Mouse (Mus musculus) embryonic facial prominence, embryonic 14.5 days (tissue): ENCODE measurements around the gene Mgat5b. TPM values are rescaled to one million over a fixed set of nuclear protein-coding genes. Genes with fewer than 3 reads are reported as not detected.

Experiments used
- ATAC-seq: fragments of 200-750 bp; cut with Nextera tagmentation; 2 replicates; pipeline ENCODE4 v1.8.0; 2017; ENCODE audit warnings: low read depth, moderate number of reproducible peaks, moderate TSS enrichment
- DNase-seq: peaks from one replicate; pipeline ENCODE4 v3.0.0-alpha.2; 2015; ENCODE audit warnings: low spot score
- H3K27ac ChIP-seq: fragments of 300-500 bp; sonication (generic); replicated peaks from 2 replicates; pipeline ENCODE4 v1.5.1; 2014; ENCODE audit warnings: low read depth, mild to moderate bottlenecking, low read length, moderate library complexity
- H3K27me3 ChIP-seq: fragments of 300-500 bp; sonication (generic); replicated peaks from 2 replicates; pipeline ENCODE4 v1.6.1; 2014; ENCODE audit warnings: low read length; ENCODE audit not compliant: control insufficient read depth, insufficient read depth
- H3K36me3 ChIP-seq: fragments of 300-500 bp; sonication (generic); 2 replicates; pipeline ENCODE4 v1.6.1; 2014; ENCODE audit warnings: low read length, mixed read lengths; ENCODE audit not compliant: control insufficient read depth, insufficient read depth
- H3K4me1 ChIP-seq: fragments of 300-500 bp; sonication (generic); 2 replicates; pipeline ENCODE4 v1.6.1; 2014; ENCODE audit warnings: antibody characterized with exemption, low read length; ENCODE audit not compliant: control insufficient read depth, insufficient read depth
- H3K4me2 ChIP-seq: fragments of 300-500 bp; sonication (generic); 2 replicates; pipeline ENCODE4 v1.6.1; 2014; ENCODE audit warnings: low read depth, mild to moderate bottlenecking, low read length, moderate library complexity, mixed read lengths
- H3K4me3 ChIP-seq: fragments of 300-500 bp; sonication (generic); 2 replicates; pipeline ENCODE4 v1.5.1; 2014; ENCODE audit warnings: low read depth, mild to moderate bottlenecking, low read length
- H3K9ac ChIP-seq: fragments of 300-500 bp; sonication (generic); 2 replicates; pipeline ENCODE4 v1.6.1; 2014; ENCODE audit warnings: low read depth, mild to moderate bottlenecking, low read length, moderate library complexity, mixed read lengths
- H3K9me3 ChIP-seq: fragments of 300-500 bp; sonication (generic); 2 replicates; pipeline ENCODE4 v1.6.1; 2016; ENCODE audit warnings: low read length; ENCODE audit not compliant: control insufficient read depth
- WGBS: fragments of 180-500 bp; shearing (Covaris S2); extraction: QIAGEN DNeasy Blood & Tissue Kit; methylation state at CpG from one replicate; pipeline ENCODE4 v1.1.7; 2014; 5-methylcytosine and 5-hydroxymethylcytosine counted together
- polyA plus RNA-seq: library from polyadenylated mRNA; unstranded; fragments of >200 nt; fragmentation: Nextera tagmentation; extraction: Ambion mirVana; gene quantifications from 2 replicates; pipeline ENCODE4 v1.2.1, GENCODE M21; 2014

Gene Mgat5b
- polyA plus RNA-seq, 1 experiment from 2014 or later: 1.1 TPM

DNA sequence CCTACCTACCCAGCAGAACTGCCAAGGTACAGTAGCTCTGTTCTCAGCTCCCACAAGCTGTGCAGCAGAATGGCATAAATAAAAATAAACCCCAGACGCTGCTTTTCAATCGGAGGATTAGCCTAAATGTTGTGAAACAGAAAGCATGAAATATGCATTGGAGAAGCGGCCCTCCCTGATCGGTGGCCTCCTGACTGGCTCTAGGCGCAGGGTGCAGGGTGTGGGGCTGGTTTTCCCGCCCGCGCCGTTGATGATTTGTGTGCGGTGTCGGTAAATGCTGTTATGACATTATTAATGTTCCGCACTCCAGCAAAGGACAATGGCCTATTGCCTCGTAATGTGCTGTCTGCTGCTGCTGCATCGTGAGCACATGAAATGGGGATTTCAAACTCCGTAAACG is 5.1 kb upstream of the Mgat5b start:
- Histone ChIP-seq H3K9me3 (no peaks in the 10 kb centered on the region), H3K36me3 (no peaks in the 10 kb centered on the region), H3K27ac (no peak overlapping the region), H3K27me3 (peaks cover 27% of the 10 kb centered on the region), H3K9ac (no peak overlapping the region), H3K4me3 (no peak overlapping the region), H3K4me1 (no peaks in the 10 kb centered on the region), H3K4me2 (no peak overlapping the region)
- ATAC-seq (no peak), DNase-seq (no peak)
- 62% methylated on average over 16 of the region's 16 CpGs for WGBS

GRCm38 (mm10) chr11:116914267-116914885 is 4.3 kb upstream of the Mgat5b start:
- Histone ChIP-seq H3K4me2 (no peak overlapping the region), H3K36me3 (no peaks in the 10 kb centered on the region), H3K9me3 (no peaks in the 10 kb centered on the region), H3K4me1 (no peaks in the 10 kb centered on the region; the same call in 1 of the 2 replicates), H3K9ac (no peak overlapping the region), H3K27ac (no peak overlapping the region), H3K4me3 (no peak overlapping the region), H3K27me3 (peaks cover 33% of the 10 kb centered on the region)
- WGBS: 69% methylated on average over 5 of the region's 5 CpGs
- DNase-seq: no peak
- ATAC-seq: no peak

- Histone ChIP-seq H3K9me3 (no peaks in the 10 kb centered on the region), H3K27me3 (peaks cover 42% of the 10 kb centered on the region), H3K9ac (no peak overlapping the region), H3K27ac (no peak overlapping the region), H3K36me3 (no peaks in the 10 kb centered on the region), H3K4me1 (no peaks in the 10 kb centered on the region; the same call in 1 of the 2 replicates), H3K4me3 (no peak overlapping the region), H3K4me2 (no peak overlapping the region)
- WGBS: 95% methylated on average over 3 of the region's 3 CpGs
- ATAC-seq: no peak
- no peak for DNase-seq
Measured at GRCm38 (mm10) chr11:116915241-116915640, 3.4 kb upstream of the Mgat5b start.

DNA sequence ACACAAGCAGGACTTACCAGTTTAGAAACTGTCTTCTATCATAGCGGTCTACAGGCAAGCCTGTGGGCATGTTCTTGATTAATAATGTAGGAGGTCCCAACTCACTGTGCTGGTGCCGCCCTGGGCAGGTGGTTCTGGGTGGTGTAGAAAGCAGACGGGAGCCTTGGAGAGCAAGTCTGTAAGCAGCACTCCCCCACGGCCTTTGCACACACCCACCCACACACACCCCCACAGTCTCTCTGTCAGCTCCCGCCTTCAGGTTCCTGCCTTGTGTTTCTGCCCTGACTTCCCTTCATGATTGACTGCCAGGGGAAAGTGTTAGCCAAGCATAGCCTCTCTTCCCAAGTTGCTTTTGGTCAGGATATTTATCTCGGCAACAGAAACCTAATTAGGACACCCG is 1.3 kb upstream of the Mgat5b start:
- H3K27me3 ChIP-seq: peaks cover 45% of the 10 kb centered on the region
- H3K4me3 ChIP-seq: no peak overlapping the region
- no peaks in the 10 kb centered on the region for H3K36me3 ChIP-seq
- H3K4me2 ChIP-seq: no peak overlapping the region
- H3K27ac ChIP-seq: no peak overlapping the region
- no peak overlapping the region for H3K9ac ChIP-seq
- no peak for ATAC-seq
- DNase-seq: no peak
- H3K9me3 ChIP-seq: no peaks in the 10 kb centered on the region
- no peaks in the 10 kb centered on the region; the same call in 1 of the 2 replicates for H3K4me1 ChIP-seq
- WGBS: 49% methylated on average over 7 of the region's 7 CpGs

GRCm38 (mm10) chr11:116919186-116920020 is 740 bp downstream of the Mgat5b start:
- no peaks in the 10 kb centered on the region for H3K9me3 ChIP-seq
- H3K9ac ChIP-seq: peak overlapping the region; percentile 76
- H3K27me3 ChIP-seq: peaks cover 45% of the 10 kb centered on the region
- H3K36me3 ChIP-seq: no peaks in the 10 kb centered on the region
- no peak overlapping the region for H3K27ac ChIP-seq
- ATAC-seq (peak; percentile 24), DNase-seq (no peak)
- H3K4me3 ChIP-seq: peak overlapping the region; percentile 68
- 3% methylated on average over 31 of the region's 58 CpGs for WGBS
- H3K4me2 ChIP-seq: peak overlapping the region; percentile 99
- H3K4me1 ChIP-seq: peaks cover 4% of the 10 kb centered on the region

GRCm38 (mm10) chr11:116920746-116921145 is 2.1 kb downstream of the Mgat5b start:
- peak; percentile 53 for DNase-seq
- no peak overlapping the region for H3K9ac ChIP-seq
- no peak overlapping the region for H3K4me3 ChIP-seq
- peaks cover 4% of the 10 kb centered on the region for H3K4me1 ChIP-seq
- H3K27ac ChIP-seq: no peak overlapping the region
- 0 out of 2 replicates have a peak overlapping the region, but pooled peaks have one; percentile 23 for H3K4me2 ChIP-seq
- peaks cover 45% of the 10 kb centered on the region for H3K27me3 ChIP-seq
- H3K36me3 ChIP-seq: no peaks in the 10 kb centered on the region
- no peak for ATAC-seq
- 2% methylated on average over 5 of the region's 6 CpGs for WGBS
- no peaks in the 10 kb centered on the region for H3K9me3 ChIP-seq

- peaks cover 4% of the 10 kb centered on the region for H3K4me1 ChIP-seq
- no peak overlapping the region for H3K27ac ChIP-seq
- H3K27me3 ChIP-seq: peaks cover 32% of the 10 kb centered on the region
- H3K4me3 ChIP-seq: no peak overlapping the region
- H3K4me2 ChIP-seq: no peak overlapping the region
- H3K36me3 ChIP-seq: no peaks in the 10 kb centered on the region
- DNase-seq (peak; percentile 79), ATAC-seq (peak; percentile 39)
- 51% methylated on average over 7 of the region's 7 CpGs for WGBS
- H3K9ac ChIP-seq: no peak overlapping the region
- no peaks in the 10 kb centered on the region for H3K9me3 ChIP-seq
Measured at GRCm38 (mm10) chr11:116922058-116922457, 3.4 kb downstream of the Mgat5b start.

- H3K9ac ChIP-seq: no peak overlapping the region
- ATAC-seq (no peak), DNase-seq (no peak)
- H3K4me3 ChIP-seq: no peak overlapping the region
- H3K4me1 ChIP-seq: peaks cover 4% of the 10 kb centered on the region; the same call in 1 of the 2 replicates
- no peaks in the 10 kb centered on the region for H3K27me3 ChIP-seq
- H3K4me2 ChIP-seq: no peak overlapping the region
- H3K9me3 ChIP-seq: no peaks in the 10 kb centered on the region
- 88% methylated on average over 6 of the region's 6 CpGs for WGBS
- no peak overlapping the region for H3K27ac ChIP-seq
- H3K36me3 ChIP-seq: no peaks in the 10 kb centered on the region
Measured at GRCm38 (mm10) chr11:116928031-116928430, 9.4 kb downstream of the Mgat5b start.
